Mouse (Mus musculus) bone marrow, adult 2 months (tissue): ENCODE results near the gene Carmil1.

Experiments used
- CTCF ChIP-seq: fragments of 200-500 bp; IDR thresholded peaks from 2 replicates; pipeline ENCODE4 v1.5.1; 2011; ENCODE audit warnings: low read length, control low read depth; ENCODE audit not compliant: control insufficient read depth, insufficient read depth
- POLR2A ChIP-seq: fragments of 200-500 bp; IDR thresholded peaks from 2 replicates; pipeline ENCODE4 v1.6.1; 2011; ENCODE audit warnings: low read depth, mild to moderate bottlenecking, control low read depth, low read length, borderline replicate concordance; ENCODE audit not compliant: control insufficient read depth

DNA sequence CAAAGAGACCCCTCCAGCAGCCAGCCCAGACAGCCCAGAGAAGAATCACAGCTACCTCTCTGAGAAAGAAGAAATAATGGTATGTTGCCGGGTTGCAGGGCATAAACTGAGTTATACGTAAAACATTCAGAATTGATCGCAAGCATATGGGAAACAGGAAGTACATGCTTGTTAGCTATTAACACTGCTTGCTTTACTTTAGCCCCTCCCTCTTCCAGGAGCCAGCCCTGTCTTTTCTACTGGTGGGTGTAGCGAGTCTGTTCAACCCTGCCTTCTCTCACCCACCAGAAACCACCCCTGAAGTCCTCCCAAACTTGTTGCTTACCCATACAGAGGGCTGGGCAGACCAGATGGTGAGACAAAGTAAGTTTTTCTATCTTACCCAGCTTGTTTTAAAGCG lies 39.4 kb downstream of the Carmil1 start:
- TF ChIP-seq POLR2A (no peak), CTCF (no peak)
